Mouse (Mus musculus) megakaryocyte, embryonic 14.5 days (primary cell): ENCODE results near the gene Sh2b1. TPM values are rescaled to one million over a fixed set of nuclear protein-coding genes. Genes with fewer than 3 reads are reported as not detected.

ENCODE experiments used
- H3K27me3 ChIP-seq: replicated peaks from 2 replicates; pipeline ENCODE3; 2012; ENCODE audit warnings: inconsistent platforms
- H3K36me3 ChIP-seq: replicated peaks from 2 replicates; pipeline ENCODE3; 2012; ENCODE audit warnings: low read length, inconsistent platforms, mixed read lengths
- H3K4me1 ChIP-seq: 2 replicates; pipeline ENCODE4 v1.6.1; 2012; ENCODE audit warnings: inconsistent platforms
- H3K4me3 ChIP-seq: replicated peaks from 2 replicates; pipeline ENCODE3; 2012; ENCODE audit warnings: moderate library complexity, mild to moderate bottlenecking, inconsistent platforms
- H3K9me3 ChIP-seq: 2 replicates; pipeline ENCODE4 v1.6.1; 2012; ENCODE audit warnings: inconsistent platforms
- FLI1 ChIP-seq: IDR thresholded peaks from 2 replicates; pipeline ENCODE4 v1.6.1; 2012; ENCODE audit warnings: low read length, inconsistent platforms, mixed read lengths
- GATA1 ChIP-seq: IDR thresholded peaks from 3 replicates; pipeline ENCODE4 v1.6.1; 2012; ENCODE audit warnings: mixed read lengths, low read length, inconsistent platforms, borderline replicate concordance
- polyA plus RNA-seq: library from polyadenylated mRNA; stranded (reverse); fragments of >175 nt; gene quantifications from 2 replicates; pipeline ENCODE4 v1.2.3, GENCODE M21; 2012; ENCODE audit warnings: low replicate concordance; ENCODE audit not compliant: insufficient read depth

Sh2b1 gene
- polyA plus RNA-seq, 1 experiment: 94.0 TPM

DNA sequence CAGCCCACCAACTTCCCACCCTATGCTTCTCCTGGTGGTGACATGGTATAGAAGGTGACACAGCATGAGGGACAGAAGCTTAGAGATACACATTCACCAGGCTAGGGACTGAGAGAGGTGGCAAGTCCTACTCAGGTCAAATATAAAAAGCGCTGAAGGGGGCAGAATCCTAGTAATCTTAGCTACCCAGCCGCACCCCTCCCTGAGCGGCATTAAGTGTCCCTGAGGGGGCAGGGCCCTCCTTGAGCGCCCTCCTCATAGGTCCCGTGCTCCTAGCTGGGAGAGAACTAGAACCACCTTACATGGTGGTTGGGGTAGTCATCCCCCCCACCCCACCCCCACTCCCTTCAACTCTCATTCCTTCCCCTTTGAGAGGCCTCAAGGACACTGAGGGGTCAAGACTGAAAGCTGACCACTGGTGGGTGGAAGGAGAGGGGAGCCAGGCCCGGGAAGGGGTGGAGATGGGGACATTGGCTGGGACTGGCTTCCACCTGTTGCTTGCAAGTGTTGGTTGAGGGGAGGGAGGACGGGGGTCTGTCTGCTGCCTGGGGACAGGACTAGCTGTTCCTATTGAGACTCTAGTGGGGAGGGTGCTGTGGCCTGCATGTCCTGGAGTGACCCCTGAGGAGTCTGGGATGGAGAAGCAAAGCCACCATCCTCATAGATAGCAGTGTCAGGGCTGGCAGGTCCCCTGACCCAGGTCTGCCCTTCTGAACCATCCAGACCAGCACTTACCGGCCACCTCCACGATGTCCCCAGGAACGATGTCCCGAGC, 16.2 kb downstream of the Sh2b1 start:
- peaks cover 95% of the 10 kb centered on the region for H3K4me1 ChIP-seq
- H3K36me3 ChIP-seq: peaks cover 73% of the 10 kb centered on the region
- no peak for TF ChIP-seq FLI1
- no peak for TF ChIP-seq GATA1
- H3K4me3 ChIP-seq: peak overlapping the region; percentile 71
- H3K9me3 ChIP-seq: no peaks in the 10 kb centered on the region
- H3K27me3 ChIP-seq: peaks cover 6% of the 10 kb centered on the region

- Histone ChIP-seq H3K4me3 (no peak overlapping the region), H3K27me3 (peaks cover 6% of the 10 kb centered on the region), H3K4me1 (peaks cover 94% of the 10 kb centered on the region), H3K9me3 (no peaks in the 10 kb centered on the region), H3K36me3 (peaks cover 75% of the 10 kb centered on the region)
- TF ChIP-seq GATA1 (no peak), FLI1 (no peak)
Observed at GRCm38 (mm10) chr7:126458225-126458624, 17.0 kb downstream of the Sh2b1 start.

DNA sequence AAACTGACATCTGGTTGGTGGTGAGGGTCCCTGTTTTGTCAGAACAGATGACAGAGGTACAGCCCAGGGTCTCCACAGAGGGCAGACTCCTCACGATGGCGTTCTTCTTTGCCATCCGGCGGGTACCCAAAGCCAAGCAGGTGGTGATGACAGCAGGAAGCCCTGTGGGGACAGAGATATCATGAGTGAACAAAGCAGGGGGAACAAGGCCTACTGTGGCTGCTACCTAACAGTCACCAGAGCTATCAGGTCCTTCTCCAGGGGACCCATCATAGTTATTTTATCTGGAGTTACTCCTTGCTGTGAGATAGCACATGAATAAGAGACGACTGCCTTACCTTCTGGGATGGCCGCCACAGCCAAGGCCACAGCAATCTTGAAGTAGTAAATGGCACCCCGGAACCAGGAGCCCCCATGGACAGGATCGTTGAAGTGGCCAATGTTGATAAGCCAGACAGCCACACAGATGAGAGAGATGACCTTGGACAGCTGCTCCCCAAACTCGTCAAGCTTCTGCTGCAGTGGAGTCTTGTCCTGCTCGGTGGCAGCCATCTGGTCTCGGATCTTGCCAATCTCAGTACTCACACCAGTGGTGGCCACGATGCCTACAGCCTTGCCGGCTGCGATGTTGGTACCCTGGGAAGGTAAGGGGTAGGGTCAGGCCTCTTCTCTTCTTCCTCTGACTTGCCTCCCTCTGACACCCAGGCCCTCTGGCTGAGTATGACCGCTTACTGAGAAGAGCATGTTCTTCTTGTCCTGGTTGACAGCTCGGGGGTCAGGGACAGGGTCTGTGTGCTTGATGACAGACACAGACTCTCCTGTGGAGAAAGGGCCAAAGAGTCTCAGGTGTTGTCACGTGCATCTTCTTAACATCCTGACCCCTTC, 18.6 kb downstream of the Sh2b1 start:
- H3K27me3 ChIP-seq: peaks cover 6% of the 10 kb centered on the region
- no peaks in the 10 kb centered on the region for H3K9me3 ChIP-seq
- TF ChIP-seq GATA1 (no peak), FLI1 (no peak)

GRCm38 (mm10) chr7:126455242-126455641, 20.0 kb downstream of the Sh2b1 start:
- no peak for TF ChIP-seq GATA1
- no peak for TF ChIP-seq FLI1
- peaks cover 79% of the 10 kb centered on the region for H3K36me3 ChIP-seq
- no peaks in the 10 kb centered on the region for H3K27me3 ChIP-seq

More for the DNA sequence above, 18.6 kb downstream of the Sh2b1 start:
- peaks cover 80% of the 10 kb centered on the region for H3K36me3 ChIP-seq
- peaks cover 90% of the 10 kb centered on the region for H3K4me1 ChIP-seq
- H3K4me3 ChIP-seq: no peak overlapping the region

DNA sequence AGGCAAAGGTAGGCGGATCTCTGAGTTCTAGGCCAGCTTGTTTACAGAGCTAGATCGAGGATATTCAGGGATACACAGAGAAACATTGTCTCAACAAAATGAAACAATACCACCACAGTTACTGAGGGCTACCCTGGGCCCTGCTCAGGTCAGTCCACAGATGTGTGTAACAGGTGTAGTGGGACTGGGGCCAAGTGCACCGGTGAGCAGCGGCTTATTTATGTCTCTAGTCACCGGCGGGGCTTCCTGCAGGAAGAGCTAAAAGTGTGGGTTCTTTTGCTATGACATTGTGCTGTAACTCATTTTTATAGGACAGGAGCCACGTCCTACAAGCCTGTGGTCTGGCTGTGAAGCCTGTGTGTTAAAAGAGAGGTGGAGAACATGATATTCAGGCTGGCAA, 21.4 kb downstream of the Sh2b1 start:
- Histone ChIP-seq H3K4me3 (no peak overlapping the region), H3K36me3 (peaks cover 83% of the 10 kb centered on the region), H3K4me1 (peaks cover 73% of the 10 kb centered on the region), H3K27me3 (no peaks in the 10 kb centered on the region), H3K9me3 (no peaks in the 10 kb centered on the region)
- TF ChIP-seq FLI1: no peak
- no peak for TF ChIP-seq GATA1

More at GRCm38 (mm10) chr7:126455242-126455641, 20.0 kb downstream of the Sh2b1 start:
- H3K4me1 ChIP-seq: peaks cover 83% of the 10 kb centered on the region
- no peaks in the 10 kb centered on the region for H3K9me3 ChIP-seq
- H3K4me3 ChIP-seq: no peak overlapping the region

GRCm38 (mm10) chr7:126452244-126452643, 23.0 kb downstream of the Sh2b1 start:
- TF ChIP-seq FLI1: no peak
- no peak for TF ChIP-seq GATA1
- H3K4me1 ChIP-seq: peaks cover 64% of the 10 kb centered on the region
- H3K36me3 ChIP-seq: peaks cover 83% of the 10 kb centered on the region
- no peaks in the 10 kb centered on the region for H3K9me3 ChIP-seq
- H3K27me3 ChIP-seq: no peaks in the 10 kb centered on the region
- H3K4me3 ChIP-seq: no peak overlapping the region

DNA sequence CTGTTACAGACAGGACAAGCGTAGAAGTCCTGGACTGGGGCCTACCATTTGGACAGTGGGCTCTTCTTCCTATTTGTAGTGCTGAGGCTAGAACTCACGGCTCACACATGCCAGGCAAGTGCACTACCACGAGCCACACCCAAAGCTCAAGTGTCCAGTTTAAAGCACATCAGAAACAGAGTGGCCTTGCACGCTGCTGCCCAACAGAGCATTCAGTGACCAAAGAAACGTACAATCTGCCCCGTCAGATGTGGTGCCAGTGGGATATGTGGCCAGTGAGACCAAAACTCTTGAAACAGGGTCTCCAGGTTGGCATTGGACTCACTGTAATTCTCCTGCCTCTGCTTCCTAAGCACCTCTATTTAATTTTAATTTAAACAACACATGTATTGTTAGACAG, 24.6 kb downstream of the Sh2b1 start:
- H3K36me3 ChIP-seq: peaks cover 83% of the 10 kb centered on the region
- TF ChIP-seq GATA1 (no peak), FLI1 (no peak)

DNA sequence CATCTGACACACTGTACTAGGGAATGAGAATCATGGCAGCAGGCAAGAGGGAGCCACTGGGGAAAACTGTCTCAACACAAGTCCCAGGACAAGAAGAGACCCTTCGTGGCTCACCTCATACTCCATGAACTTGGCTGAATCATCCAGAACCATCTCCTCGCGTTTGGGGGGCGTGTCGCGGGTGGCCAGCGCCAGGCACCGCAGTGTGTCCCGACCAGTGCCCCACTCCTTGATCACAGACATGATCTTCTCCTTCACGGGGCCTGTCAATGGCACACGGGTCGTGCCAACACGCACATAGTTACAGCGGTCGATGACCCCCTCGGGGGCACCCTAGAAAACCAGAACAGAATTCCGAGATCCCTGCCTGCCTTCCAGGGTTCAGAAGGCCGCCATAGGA, 25.2 kb downstream of the Sh2b1 start:
- Histone ChIP-seq H3K4me3 (no peak overlapping the region), H3K36me3 (peaks cover 84% of the 10 kb centered on the region), H3K9me3 (no peaks in the 10 kb centered on the region), H3K4me1 (peaks cover 48% of the 10 kb centered on the region), H3K27me3 (no peaks in the 10 kb centered on the region)
- no peak for TF ChIP-seq GATA1
- TF ChIP-seq FLI1: no peak

More for the DNA sequence above, 24.6 kb downstream of the Sh2b1 start:
- Histone ChIP-seq H3K4me1 (peaks cover 52% of the 10 kb centered on the region), H3K4me3 (no peak overlapping the region), H3K9me3 (no peaks in the 10 kb centered on the region), H3K27me3 (no peaks in the 10 kb centered on the region)

- Histone ChIP-seq H3K4me1 (peaks cover 37% of the 10 kb centered on the region), H3K36me3 (peaks cover 92% of the 10 kb centered on the region), H3K9me3 (no peaks in the 10 kb centered on the region), H3K27me3 (no peaks in the 10 kb centered on the region), H3K4me3 (no peak overlapping the region)
- TF ChIP-seq GATA1 (no peak), FLI1 (no peak)
Observed at GRCm38 (mm10) chr7:126448481-126448880, 26.7 kb downstream of the Sh2b1 start.

DNA sequence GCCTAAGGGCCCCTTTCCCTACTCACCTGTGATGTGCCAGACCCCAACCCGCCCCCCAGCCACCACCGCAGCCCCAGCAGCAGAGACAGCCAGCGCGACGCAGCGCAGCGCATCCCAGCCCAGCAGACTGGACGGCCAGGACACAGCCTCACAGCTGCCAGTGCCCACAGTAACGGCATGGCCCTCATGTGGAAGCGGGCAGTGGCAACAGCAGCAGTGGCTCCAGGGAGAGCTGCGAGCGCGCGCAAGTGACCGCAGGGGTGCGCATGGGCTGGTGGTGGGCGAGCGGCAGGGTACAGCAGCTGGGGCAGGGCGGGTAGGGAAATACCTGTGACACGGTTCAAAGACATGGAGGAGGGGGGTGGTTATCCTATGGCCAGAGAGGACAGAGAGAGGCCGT, 29.0 kb downstream of the Sh2b1 start:
- TF ChIP-seq GATA1 (no peak), FLI1 (no peak)
- H3K4me3 ChIP-seq: no peak overlapping the region
- H3K27me3 ChIP-seq: no peaks in the 10 kb centered on the region
- H3K4me1 ChIP-seq: peaks cover 22% of the 10 kb centered on the region
- no peaks in the 10 kb centered on the region for H3K9me3 ChIP-seq
- peaks cover 97% of the 10 kb centered on the region for H3K36me3 ChIP-seq
